Mouse (Mus musculus): ENCODE measurements around the gene Hnrnpk. TPM values are rescaled to one million over a fixed set of nuclear protein-coding genes. Genes with fewer than 3 reads are reported as not detected.
"Not testable (repeated sequence)": the region's sequence is repeated elsewhere in the genome, so short reads cannot be mapped to it uniquely, and the experiment has no call there.

Hnrnpk gene
- polyA plus RNA-seq (2017; shearing (Covaris generic)), result 1,000 to 10,000 TPM; 2,185 to 2,296 TPM

DNA sequence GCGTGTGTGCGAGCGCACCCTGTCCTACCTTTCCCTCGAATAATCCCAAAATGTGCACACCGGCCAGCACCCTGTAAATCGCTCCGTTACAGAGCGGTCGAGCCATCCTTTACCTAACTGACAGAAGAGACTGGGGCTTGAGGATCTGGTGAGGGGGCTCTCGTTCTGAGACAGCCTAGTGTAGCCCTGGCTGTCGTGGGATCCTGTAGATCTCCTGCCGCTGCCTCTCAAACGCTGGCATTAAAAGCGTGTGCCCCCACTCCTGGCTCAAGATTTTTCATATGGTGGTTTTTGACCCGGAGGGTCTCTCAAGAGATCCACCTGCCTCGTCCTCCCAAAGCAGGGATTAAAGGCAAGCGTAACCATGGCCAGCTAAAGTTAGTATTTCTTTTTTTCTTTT, at the start of gene Hnrnpk:
TSS of gene Hnrnpk (minus strand) at position 101 of the 400 bp plus-strand sequence.
- ATAC-seq, result not testable (repeated sequence)

DNA sequence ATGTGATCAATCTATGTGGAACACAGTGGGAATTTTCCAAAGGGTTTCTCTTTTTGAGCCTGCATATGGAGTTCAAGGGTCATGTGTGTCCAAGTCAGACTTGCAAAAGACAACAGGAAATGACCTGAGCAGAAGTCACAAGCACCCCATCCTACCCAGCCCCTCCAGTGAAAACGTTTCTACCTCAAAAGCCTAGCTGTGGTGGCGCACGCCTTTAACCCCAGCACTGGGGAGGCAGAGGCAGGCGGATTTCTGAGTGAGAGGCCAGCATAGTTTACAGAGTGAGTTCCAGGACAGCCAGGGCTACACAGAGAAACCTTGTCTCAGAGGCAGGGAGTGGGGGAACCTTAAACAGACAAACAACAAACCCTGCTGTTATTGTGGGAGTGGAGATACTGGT, 49.1 kb upstream of the Hnrnpk start:
- no peak for ATAC-seq

DNA sequence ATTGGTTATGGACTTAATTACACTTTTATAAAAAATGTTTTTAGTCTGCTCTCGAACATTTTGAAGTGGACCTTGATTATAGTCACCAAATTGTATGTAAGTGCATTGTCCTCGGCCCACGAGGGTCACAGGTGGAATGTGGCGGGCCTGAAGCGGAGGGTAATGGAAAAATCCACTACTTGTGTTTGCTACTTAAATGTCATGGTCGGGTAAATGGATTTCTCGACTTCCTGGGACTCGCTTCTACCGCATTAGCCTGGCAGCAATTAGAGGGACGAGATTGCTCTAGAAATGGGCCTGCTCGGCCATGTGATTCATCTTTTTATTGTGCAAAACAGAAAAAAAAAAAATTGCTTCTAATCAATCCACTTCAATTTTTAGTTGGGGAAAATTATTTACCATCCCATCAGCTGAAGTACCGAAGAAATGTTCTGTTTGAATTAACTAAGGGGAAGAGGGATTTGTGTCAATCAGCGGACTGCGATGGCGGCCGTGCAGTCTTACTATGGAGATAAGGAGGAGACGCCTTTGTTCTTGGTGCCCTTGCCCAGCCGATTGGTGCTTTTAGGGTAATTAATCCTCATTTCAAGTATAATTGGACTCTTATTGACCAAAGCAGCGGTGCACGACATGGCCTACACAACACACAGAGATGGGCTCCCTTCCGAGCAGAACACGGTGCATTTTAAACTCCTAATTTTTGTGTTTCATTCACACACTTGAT, 47.5 kb upstream of the Hnrnpk start:
- ATAC-seq, result no peak

DNA sequence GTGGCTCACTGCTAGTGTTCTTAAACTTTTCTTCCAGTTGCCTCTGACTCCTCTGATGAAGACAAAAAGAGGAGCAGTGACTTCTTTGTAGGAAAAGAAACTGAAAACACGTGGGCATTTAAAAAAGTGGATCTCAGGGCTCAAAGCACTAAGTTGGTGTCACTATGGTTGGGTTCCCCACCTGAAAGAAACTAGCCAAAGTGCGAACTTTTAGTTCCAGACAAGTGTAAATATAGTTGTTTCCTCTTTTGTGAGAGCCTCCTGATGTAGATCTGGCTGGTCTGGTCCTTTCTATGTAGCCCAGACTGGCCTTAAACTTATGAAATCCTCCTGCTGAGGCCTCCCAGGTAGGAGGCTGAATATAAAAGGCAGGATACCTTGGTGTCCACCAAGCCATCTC, 43.4 kb upstream of the Hnrnpk start:
- ATAC-seq, result no peak

DNA sequence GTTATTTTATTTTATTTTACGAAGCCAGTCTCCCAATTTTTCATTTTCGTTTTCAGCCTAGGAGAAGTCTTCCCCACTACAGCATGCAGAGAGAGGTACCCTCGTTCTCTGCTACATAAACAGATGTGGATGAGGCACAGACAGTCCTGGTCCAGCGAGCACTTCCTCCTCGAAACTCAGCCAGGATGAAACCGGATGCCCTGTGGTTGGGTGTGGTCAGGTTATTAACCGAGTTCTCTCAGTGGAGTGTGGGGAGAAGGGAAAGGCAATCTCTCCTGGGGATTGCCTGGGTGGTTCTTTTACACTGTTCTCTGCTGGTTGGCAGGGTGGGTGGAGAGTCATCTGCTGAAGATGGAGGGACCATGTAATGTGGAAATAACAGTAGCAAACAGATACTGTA, 40.6 kb upstream of the Hnrnpk start:
- ATAC-seq, result peak; percentile 59

DNA sequence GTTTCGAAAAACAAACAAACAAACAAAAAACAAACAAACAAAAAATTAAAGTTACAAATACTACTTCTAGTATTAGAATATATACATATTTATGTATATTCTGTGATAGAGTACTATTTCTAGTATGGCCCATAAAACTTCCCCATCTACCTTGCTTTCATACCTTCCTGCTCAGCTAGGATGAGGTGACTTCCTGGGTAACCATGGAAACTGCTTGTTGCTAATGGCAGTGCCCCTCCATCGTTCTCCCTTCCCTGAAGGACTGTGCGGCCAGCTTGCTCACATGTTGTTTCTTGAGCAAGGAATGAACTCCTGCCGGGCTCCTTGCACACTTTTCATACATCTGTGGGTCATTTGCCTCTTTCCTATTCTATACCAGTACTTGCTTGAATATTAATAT, 40.2 kb upstream of the Hnrnpk start:
- no peak for ATAC-seq

DNA sequence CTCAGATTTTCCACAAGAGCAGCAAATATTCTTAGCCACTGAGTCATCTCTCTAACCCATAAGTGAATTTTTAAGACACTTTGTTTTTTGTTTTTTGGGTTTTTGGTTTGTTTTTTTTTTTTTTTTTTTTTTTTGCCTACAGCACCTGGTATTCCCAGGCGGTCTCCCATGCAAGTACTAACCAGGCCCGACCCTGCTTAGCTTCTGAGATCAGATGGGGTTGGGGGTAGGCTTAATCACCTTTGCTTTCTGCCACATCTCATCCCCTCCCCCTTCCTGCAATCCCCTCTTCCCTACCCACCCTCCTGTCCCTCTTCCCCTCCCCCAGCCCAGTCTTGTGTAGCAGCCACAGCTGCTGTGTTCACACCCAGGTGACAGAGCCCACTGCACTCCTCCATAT, 36.6 kb upstream of the Hnrnpk start:
- ATAC-seq, result no peak

DNA sequence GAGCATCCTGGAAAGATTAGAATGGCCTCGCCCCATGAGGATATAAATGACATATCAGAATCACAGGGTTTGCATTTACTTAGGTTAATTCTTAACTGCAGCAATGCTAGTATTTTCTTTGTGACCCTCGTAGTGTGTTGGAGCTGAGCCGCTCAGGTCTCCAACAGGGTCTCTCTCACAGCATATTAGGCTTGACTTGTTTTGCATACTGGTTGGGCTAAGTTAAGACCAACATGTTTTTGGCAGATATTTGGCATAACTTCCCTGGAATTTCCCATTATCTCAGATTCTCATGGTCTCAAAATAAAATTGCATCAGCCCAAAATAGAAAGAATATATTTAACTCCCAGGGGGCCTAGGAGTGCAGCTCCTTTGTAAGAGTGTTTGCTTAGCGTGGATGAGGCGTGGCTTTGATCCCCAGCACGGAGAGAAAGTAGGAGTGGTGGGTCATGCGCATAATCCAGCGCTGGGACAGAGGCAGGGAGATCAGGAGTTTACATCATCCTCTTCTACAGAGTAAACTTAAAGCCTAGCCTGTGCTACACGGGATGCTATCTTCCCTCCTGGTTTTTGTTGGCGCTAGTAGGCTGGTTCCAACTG, 20.0 kb upstream of the Hnrnpk start:
- ATAC-seq, result no peak

DNA sequence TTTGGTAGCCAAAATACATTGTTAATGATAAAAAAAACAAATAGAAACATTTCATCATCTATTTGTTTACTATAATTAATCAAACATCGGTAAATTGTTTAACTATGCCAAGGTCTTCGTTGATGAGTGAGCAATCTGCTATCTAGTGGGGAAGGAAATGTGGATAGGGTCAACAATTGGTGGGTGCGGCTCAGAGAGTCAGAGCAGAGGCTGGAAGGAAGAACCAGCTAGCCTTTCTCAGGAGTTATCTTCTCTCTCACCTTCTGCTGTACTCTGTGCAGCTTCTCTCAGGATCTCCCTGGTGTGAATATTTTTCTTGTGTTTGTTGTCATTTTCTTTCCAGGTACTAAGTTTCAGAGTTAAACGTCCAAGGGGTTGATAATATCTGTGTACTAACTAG, 19.1 kb upstream of the Hnrnpk start:
- no peak for ATAC-seq

DNA sequence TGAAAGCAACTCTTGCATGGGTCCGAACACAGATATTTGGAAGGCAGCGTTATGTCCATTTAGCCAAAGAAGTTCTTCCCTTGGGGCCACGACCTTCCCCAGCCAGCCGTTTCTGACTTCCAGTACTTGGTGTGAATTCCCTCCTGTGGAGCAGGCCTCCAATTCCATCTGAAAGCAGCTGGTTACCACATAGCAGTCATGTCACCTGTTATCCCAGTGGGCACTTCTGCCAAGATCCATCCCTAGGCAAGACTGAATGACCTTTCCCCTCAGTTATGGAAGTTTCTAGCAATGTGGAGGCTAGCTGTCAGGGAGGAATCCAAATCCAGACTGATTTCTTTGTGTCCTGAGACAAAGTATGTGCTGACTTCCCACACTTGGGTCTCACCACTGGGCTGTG, 17.9 kb upstream of the Hnrnpk start:
- ATAC-seq, result no peak

DNA sequence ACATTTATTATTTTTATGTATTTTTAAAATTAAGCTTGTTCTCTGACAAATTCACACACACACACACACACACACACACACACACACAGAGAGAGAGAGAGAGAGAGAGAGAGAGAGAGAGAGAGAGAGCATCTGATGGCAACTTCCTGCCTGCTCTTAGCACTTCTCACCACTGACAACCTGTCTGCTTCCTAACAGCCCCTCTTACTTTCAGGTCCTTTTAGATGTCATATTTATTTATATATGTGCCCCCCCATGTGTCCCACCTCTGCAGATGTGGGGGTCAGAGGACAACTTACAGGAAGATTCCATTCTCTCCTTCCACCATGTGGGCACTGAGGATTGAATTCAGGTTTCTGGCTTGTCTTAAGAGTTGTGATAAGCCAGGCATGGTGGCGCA, 16.1 kb upstream of the Hnrnpk start:
- no peak for ATAC-seq

DNA sequence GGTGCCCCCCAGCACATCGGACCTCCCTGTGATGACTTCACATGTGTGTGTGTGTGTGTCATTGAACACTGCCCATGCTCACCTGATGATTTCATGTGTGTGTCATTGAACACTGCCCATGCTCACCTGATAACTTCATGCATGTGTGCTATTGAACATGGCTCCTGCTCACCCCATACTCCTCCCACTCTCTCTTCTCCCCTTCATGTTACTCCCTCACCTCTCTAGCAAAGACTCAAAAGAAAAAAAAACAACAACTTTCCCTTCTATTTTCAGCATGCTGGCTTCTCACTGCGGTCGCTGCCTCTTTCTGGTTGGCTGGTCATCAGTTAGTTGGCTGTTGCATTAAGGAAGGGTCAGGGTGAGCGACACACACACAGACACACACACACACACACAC, 15.5 kb upstream of the Hnrnpk start:
- no peak for ATAC-seq

DNA sequence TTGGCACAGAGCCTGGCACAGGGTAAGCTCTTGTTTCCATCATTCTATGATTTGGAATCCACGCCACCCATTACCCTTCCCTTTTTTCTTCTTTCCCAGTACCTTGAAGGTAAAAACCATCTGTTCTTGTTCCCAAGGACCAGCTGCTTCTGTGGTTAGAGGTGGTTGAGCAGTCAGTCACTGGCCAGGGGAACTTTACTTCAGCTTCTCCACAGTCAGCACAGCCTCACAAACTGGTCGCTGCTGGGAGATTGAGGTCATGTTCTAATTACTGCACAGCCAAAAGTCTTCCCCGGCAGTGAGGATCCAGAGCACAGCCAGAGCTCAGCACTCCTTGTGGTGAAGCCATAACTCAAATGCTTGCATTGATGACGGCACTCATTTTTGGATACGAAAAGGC, 12.7 kb upstream of the Hnrnpk start:
- no peak for ATAC-seq

DNA sequence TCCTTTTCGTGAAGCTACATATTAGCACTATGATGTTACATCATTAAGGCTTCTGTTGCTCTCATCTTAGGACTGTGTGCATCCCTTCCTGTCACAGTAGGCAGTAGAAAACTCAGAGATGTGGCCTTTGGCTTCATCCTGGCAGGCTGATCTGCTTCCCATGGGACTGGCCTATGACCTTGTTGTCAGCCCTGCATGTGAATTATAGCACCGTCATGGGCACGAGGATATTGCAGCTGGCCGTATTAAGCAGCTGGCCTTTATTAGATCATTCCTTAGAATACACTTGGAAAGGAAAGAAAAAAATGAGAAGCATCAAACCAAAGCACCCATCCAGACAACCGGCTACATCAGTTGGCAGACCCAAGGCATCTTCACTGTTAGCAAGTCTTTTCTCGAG, 12.2 kb upstream of the Hnrnpk start:
- no peak for ATAC-seq

DNA sequence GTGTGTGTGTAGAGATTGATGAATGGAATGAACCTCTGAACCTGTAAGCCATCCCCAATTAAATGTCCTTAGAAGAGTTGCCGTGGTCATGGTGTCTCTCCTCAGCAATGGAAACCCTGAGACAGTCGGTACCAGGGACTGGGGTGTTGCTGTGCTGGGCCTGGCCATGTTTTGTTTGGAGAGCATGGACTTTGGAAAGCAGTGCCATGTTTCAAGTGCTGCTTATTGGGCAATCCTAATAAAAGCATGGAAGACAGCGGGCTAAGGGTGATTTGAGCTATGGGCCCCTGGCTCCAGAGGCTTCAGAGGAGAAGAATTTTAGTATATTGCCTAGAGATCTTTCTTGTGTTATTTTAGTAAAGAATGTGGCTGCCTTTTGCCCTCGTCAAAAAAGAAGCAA, 7.9 kb upstream of the Hnrnpk start:
- no peak for ATAC-seq

DNA sequence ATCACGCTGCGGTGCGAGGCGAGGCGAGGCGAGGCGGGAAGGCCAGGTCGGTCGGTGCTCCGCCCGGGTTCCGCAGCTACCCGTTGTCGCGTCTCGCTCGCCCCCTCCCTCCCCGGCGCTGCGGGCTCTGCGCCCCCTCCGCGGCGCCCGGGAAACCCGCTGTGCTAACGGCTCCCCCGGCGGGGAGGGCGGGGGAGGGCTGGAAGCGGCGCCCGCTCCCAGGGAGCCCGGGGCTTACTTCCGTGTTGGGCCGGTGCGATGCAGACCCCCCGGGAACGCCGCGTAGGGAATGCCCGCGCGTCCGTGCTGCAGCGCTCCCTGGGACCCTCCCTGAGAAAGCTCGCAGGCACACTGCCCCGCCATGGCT, 416 bp downstream of the Hnrnpk start:
- peak; percentile 19 for ATAC-seq

DNA sequence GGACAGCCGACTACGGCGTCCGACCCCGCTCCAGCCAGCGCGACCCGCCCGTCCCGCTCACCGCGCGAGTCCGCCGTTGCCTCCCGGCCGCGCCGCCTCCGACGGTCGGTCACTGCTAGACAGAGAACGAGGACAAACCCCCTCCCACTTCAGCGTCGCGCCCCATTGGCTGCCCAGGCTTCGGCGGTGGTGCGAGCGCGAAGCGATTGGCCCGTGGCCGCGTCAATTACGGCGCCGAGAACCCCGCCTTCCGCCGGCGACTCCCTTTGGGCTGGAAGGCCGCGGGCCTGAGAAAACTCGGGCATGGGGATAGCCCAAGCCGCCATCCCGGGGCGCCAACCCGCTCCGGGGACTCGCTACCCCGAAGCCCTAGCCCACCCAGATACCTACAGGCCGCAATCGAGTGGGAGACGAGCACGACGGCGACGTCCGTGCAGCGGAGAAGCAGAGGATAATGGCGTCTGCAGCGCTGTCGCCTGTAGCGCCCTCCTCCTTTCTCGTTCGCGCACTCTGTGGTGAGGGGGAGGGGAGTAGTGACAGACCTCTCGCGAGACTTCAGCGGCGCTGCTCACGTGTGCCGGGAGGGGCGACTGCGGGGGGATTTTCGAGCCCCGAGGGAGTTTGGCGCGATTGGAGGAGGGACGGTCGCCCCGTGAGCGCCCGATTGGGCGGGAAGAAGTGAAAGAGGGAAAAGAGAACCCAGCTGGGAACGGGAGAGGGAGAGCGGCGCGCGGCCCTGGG, 970 bp downstream of the Hnrnpk start, which contains the start of gene Rmi1:
TSS of gene Rmi1 (plus strand) at position 246 of the 741 bp plus-strand sequence.
- peak; percentile 80 for ATAC-seq

DNA sequence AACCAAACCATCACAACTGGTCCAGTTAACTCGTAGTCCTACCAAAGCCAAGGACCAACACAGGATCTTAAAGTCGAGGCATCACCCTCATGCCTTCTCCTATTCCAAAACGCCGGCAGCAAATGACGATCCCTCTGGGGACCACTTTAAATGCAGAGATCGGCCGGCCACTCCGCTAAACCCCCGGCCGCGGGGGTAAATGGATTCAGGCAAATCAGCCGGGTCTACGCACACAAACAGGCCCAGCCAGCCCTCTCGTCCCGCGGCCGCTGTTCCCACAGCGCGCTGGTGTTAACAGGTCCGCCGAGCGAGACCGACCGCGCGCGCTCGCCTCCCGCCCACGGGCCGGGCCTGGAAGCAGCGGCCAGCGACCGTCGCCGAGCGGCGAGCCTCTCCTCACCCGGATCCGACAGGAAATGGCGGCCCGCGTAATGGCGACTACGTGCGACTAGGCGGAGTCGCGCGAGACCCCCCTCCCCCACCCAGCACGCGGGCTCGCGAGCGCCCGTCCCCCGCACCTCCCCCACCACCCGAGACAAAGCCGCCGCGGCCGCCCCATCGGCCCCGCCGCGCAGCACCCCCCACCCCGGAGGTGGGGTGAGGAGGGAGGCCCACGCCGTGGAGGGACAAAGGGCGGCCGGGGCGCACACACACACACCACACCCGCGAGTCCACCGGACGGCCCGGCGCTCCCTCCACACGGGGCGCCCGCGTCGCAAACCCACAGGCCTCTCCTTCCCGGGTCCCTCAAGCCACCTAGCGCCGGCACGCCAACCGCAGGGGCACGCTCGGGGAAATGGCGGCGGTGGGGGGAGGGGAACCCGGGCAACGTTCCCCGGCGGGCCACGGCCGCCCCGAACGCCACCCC, 1.8 kb downstream of the Hnrnpk start:
- ATAC-seq, result peak; percentile 10

DNA sequence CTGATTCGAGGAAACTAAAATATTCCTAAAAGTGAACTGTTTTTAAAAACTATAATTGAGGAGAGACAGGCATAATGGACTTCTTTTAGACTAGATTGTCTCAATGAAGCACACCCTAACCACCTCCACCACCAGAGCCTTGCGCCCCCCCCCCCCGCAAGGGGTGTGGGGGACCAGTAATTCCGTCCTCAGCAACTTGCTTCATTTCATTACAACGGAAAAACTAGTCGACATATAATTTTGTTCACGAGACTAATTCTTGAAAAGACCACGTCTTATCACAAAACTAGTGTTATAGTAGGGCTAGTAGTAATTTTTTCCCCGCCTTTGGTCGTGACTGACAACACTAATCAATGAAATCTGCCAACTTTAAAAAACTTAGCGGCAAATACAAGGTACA, 2.6 kb downstream of the Hnrnpk start:
- no peak for ATAC-seq

DNA sequence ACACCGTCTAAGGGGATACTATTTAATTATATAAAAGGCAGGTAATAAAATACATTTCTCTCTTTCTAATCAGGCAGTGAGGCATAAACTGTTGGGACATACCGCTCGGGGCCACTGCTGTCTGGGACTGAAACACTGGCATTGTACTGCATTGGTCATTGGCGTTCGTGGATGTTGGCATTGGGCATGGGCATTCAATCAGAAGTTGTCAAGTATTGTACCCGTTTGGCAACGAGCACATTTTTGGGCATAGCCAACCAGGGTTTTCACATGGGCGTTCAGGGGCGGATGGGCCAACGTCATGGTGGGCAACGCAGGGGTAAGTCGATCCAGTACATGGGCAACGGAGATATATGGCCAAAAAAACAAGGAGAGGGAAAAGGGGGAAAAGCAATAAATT, 5.5 kb downstream of the Hnrnpk start:
- no peak for ATAC-seq

DNA sequence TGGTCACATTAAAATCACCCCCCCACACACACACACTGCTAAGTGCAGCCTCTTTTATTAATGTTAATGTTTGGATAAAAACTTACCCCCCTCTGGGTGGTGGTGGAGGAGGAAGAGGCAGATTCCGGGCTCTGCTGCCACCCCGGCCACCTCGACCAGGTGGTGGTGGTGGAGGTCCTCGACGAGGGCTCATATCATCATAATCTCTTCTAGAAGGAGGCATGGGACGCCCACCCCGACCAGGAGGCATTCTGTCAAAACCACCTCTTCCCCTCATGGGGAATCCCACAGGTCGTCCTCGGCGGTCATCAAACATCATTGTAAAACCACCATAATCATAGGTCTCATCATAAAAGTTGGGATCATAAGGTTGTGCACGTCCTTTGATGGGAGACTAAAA, 8.8 kb downstream of the Hnrnpk start:
- not testable (repeated sequence) for ATAC-seq

DNA sequence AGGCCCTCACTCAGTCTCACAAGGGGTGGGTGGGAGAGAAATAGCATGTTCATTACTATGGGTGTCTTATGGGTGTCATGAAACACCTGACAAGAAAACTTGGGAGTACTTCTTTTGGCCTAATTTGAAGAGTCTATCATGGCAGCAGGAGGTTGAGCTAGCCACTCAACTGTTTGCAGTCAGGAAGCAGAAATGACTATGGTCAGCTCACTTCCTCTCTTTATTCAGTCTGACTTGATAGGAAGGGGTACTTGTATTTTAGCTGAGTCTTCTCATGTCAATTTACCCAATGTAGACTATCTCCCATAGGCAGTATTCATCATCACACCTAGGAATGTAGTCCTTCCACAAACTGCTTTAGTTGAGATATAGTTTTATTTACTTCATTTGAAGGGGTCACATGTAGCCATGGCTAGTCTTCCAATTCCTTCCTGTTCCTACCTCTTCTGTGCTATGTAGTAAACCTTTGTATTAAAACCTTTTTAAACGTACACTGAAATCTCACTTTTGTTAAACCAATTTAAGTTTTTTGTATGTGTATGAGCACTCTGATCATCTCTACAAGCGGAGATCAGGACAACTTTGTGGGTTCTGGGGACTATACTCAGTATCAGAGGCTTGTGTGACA, 13.7 kb downstream of the Hnrnpk start:
- ATAC-seq, result no peak

DNA sequence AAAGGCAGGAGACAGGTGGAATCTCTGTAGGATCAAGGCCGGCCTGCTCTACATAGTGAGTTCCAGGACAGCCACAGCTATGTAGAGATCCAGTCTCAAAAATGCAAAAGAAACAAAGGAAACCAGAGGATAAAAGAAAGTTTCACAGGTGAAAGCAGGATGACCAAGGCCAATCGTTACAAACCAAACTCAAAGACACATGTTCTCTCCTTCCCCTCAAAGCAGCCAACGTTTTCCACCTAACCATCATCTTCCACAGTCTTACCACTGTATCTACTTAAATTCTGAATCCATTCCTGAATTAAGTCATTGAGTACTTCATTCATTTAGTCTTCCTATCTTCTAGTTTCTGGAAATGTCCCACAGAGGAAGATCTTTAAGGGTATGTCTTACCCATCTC, 14.8 kb downstream of the Hnrnpk start:
- no peak for ATAC-seq

Measured in activated CD4-positive, CD25-positive, alpha-beta regulatory T cell, adult 4 months (primary cell).